Mouse (Mus musculus): Measurements from ENCODE around the gene Taf1a.

- TF ChIP-seq CTCF (IDR thresholded peaks at IDR 0.05; ENCODE audit: borderline replicate concordance, insufficient read depth, low read depth, low read length) (no peak), POLR2A (IDR thresholded peaks at IDR 0.05; ENCODE audit: borderline replicate concordance, insufficient read depth, low read length) (no peak)
Observed at GRCm38 (mm10) chr1:183424100-183424499, 35.3 kb downstream of the Taf1a start.
